Mouse (Mus musculus) B cell, adult (primary cell): Measurements from ENCODE around the gene Spink8. TPM values are rescaled to one million over a fixed set of nuclear protein-coding genes. Genes with fewer than 3 reads are reported as not detected.

Experiments used
- total RNA-seq: library from RNA; stranded (reverse); gene quantifications from 4 replicates; pipeline ENCODE4 v1.2.4, GENCODE M21; 2023; ENCODE audit not compliant: inconsistent age

Spink8 gene
- not detected in 4 replicates for total RNA-seq

DNA sequence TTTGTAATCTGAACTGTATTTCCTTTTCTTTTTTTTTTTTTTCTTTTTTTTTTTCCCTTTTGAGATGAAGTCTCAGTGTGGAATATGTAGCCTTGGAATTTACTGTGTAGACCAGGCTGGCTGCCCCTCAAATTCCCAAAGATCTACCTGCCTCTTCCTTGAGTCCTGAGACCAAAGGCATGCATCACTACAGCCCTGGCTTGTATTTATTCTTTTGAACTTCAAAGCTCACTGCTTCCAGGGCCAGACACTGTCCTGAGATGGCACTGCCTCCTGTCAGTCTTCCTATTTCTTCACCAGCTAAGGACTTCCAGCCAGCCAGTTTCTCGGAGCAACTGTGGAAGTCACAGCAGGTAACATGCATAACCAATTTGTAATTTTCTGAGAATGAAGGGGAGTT is at the start of gene Spink8:
Gene Spink8 (plus strand): TSS at position 301 of the 400 bp plus-strand sequence.

DNA sequence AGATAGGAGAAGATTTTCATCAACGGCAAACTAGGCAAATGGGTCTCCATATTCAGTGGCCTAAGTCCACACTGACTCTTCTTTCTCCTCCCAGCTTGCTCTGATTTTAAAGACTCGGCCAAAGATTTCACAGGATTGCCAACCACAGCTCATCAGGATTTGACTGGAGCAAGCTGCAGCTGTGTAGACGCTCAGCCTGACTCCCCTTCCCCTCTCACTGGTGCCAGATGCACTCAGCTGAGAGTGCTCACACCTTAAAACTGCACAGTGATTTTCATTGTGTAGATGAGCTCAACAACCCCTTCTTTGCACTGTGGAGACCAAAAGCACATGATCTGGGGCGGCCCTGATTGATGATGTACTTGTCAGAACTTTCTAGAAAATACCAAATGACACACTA is 21.5 kb upstream of the Spink8 start, which contains the start of gene Fbxw27:
Gene Fbxw27 (minus strand): TSS at position 101 of the 400 bp plus-strand sequence.

DNA sequence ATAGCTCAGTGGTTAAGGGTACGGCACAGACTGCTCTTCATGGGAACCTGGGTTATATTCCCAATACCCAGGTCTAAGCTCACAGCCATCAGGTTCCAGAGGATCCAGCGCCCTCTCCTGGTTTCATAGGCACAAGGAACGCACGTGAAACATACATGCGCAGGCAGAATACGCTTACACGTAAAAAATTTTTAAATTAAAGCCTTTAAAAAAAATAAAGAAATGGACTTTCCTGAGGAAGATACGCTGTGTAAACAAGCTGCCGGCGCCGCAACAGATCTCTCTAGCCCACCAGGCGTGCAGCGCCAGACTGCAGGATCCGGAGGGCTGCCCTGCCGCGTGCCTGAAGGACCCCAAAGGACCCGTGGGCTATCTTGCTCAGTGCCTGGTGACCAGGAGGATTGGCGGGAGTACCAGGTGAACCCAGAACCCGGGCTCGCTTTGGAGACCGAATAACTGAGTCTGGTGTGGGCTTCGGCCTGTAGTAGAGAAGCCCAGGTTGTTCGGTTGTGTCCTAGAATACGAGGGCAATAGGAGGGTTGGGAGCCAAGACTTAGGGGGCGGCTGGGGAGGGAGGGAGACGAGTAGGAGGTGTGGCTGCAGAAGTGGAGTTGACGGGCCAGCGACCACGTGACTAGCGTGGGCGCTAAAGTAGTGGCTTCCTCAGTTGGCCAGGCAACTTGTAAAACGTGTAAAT is 20.5 kb downstream of the Spink8 start, which contains the start of gene Nme6:
Gene Nme6 (plus strand): TSS at position 359 of the 697 bp plus-strand sequence.

DNA sequence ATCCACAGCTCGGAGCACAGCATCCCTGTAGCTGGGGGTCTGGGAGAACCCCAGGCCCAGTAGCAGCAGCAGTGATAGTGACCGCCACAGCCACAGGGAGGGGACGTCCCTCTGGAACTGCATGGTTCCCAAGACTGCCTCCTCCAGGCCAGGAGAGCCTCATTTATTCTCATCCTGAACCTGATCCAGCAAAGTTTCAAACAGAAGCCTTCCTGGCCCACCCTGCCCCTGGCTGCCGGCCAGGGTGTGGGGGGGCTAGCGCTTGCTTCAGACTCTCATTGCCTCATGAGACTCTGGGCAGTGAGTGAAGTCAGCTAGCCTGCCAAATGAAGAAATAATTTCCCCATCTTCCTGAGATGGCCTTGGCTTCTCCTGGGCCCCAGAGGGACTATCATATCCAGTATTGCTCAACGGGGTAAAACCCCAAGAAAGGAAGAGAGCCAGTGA is 37.3 kb downstream of the Spink8 start, which contains the start of gene Camp:
Gene Camp (minus strand): TSS at position 306 of the 447 bp plus-strand sequence.

DNA sequence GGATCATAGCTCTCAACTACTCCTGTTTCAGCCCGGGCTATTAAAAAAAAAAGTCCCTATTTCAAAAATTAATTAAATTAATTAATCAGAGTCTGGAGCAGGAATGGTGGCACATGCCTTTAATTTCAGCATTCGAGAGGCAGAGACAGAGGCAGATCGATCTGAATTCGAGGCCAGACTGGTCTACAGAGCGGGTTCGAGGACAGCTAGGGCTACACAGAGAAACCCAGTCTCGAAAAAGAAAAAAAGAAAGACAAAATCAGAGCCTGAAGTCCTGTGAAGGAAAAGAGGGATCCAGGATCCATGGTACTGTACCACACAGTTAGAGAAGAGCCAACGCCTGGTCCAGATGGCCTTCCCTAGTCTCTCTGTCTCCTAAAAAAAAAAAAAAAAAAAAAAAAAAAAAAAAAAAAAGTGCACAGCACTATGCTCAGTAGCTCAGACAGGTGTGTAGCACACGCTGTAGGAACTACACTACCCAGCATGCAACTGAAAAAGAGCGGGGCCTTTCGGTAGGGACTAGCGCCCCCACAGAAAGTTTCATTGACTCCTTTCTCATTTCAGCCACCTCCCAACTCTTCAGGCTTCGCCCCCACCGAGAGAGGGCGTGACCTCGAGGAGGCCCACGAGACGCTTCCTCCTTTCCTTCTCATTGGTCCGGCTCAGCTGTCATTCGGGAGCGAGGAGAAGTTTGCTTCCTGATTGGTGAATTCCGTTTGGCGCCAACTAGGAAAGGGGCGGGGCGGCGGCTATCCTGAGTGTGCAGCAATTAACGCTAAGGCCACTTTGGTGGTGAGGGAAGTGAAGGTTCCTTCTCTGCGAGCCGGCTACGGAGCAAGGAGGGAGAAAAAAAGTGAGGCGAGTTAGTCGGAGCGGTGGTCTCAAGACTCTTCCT is 63.0 kb downstream of the Spink8 start, which contains the start of gene Cdc25a:
Gene Cdc25a (plus strand): TSS at position 783 of the 895 bp plus-strand sequence.

Other genes with a start within 250 kb of the Spink8 start
- gene Fbxw15, start 244.0 kb upstream of the Spink8 start, total RNA-seq, result not detected in 4 replicates
- not detected in 4 replicates for gene Fbxw24, start 186.2 kb upstream of the Spink8 start, total RNA-seq
- not detected in 4 replicates for gene Fbxw25, start 147.6 kb upstream of the Spink8 start, total RNA-seq
- not detected in 4 replicates for gene Fbxw18, start 109.6 kb upstream of the Spink8 start, total RNA-seq
- gene Fbxw26, start 66.2 kb upstream of the Spink8 start, total RNA-seq, result not detected in 4 replicates
- gene Fbxw27, start 21.6 kb upstream of the Spink8 start, total RNA-seq, result not detected in 4 replicates
- 10.6 to 15.2 TPM (median 14.1 TPM) in 4 replicates for gene Nme6, start 20.5 kb downstream of the Spink8 start, total RNA-seq
- gene Camp, start 37.3 kb downstream of the Spink8 start, total RNA-seq, result 0.96 to 1.2 TPM (median 0.99 TPM) in 4 replicates
- gene Cdc25a, start 63.3 kb downstream of the Spink8 start, total RNA-seq, result 9.2 to 11.9 TPM (median 9.8 TPM) in 4 replicates
- gene Map4, start 119.2 kb downstream of the Spink8 start, total RNA-seq, result 66.8 to 78.6 TPM (median 74.1 TPM) in 4 replicates